Mouse (Mus musculus) kidney, embryonic 16.5 days (tissue): ENCODE measurements around the gene Tmem150b. TPM values are rescaled to one million over a fixed set of nuclear protein-coding genes. Genes with fewer than 3 reads are reported as not detected.
A peak's percentile ranks its signal among the peaks of the same experiment; 100 is the strongest.

Experiments
- ATAC-seq: fragments of 200-750 bp; cut with Nextera tagmentation; 2 replicates; pipeline ENCODE4 v1.8.0; 2017; ENCODE audit warnings: moderate TSS enrichment; ENCODE audit not compliant: low FRiP score, low TSS enrichment
- H3K27ac ChIP-seq: fragments of 300-500 bp; sonication (generic); 2 replicates; pipeline ENCODE4 v1.5.1; 2014; ENCODE audit warnings: low read length
- H3K27me3 ChIP-seq: fragments of 300-500 bp; sonication (generic); 2 replicates; pipeline ENCODE4 v1.6.1; 2014; ENCODE audit warnings: low read length, control low read depth, mixed read lengths; ENCODE audit not compliant: insufficient read depth
- H3K36me3 ChIP-seq: fragments of 300-500 bp; sonication (generic); 2 replicates; pipeline ENCODE4 v1.6.1; 2014; ENCODE audit warnings: low read length, control low read depth, mixed read lengths; ENCODE audit not compliant: insufficient read depth
- H3K4me1 ChIP-seq: fragments of 300-500 bp; sonication (generic); 2 replicates; pipeline ENCODE4 v1.6.1; 2014; ENCODE audit warnings: low read length, control low read depth, mixed read lengths; ENCODE audit not compliant: insufficient read depth
- H3K4me2 ChIP-seq: fragments of 300-500 bp; sonication (generic); replicated peaks from 2 replicates; pipeline ENCODE4 v1.6.1; 2014; ENCODE audit warnings: low read depth, low read length
- H3K4me3 ChIP-seq: fragments of 300-500 bp; sonication (generic); 2 replicates; pipeline ENCODE4 v1.5.1; 2014; ENCODE audit warnings: mild to moderate bottlenecking, low read length
- H3K9ac ChIP-seq: fragments of 300-500 bp; sonication (generic); replicated peaks from 2 replicates; pipeline ENCODE4 v1.6.1; 2014; ENCODE audit warnings: low read length
- H3K9me3 ChIP-seq: fragments of 300-500 bp; sonication (generic); 2 replicates; pipeline ENCODE4 v1.6.1; 2016; ENCODE audit warnings: low read length, control low read depth
- WGBS: fragments of 180-500 bp; shearing (Covaris S2); extraction: QIAGEN DNeasy Blood & Tissue Kit; methylation state at CpG from one replicate; pipeline ENCODE4 v1.1.7; 2014; 5-methylcytosine and 5-hydroxymethylcytosine counted together
- polyA plus RNA-seq: library from polyadenylated mRNA; unstranded; fragments of >200 nt; fragmentation: Nextera tagmentation; extraction: Ambion mirVana; gene quantifications from 2 replicates; pipeline ENCODE4 v1.2.1, GENCODE M21; 2015

Tmem150b gene
- polyA plus RNA-seq, 1 experiment from 2014 or later = 0.07 TPM

DNA sequence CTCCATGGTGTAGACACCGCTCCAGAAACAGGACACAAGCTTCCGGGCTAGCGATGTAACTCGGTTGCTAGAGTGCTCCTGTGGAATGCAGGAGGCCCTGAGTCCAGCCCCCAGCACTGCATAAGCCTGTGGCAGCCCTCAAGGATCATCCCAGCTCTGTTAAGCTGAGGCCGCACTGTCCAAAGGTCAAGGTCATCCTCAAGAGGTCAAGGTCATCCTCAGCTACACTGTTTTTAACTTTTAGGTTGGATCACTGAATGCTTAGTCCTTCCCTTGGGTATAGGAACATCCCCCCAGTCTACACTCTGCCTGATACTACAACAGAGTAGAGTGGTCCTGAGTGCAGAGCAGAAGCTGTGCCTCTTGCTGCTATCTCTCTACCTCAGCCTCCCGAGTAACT, 32.0 kb downstream of the Tmem150b start:
- Histone ChIP-seq H3K36me3 (peaks cover 20% of the 10 kb centered on the region), H3K4me2 (no peak overlapping the region), H3K27me3 (no peaks in the 10 kb centered on the region), H3K4me1 (peaks cover 9% of the 10 kb centered on the region), H3K9ac (no peak overlapping the region), H3K9me3 (no peaks in the 10 kb centered on the region), H3K27ac (no peak overlapping the region), H3K4me3 (no peak overlapping the region)
- WGBS = 89% methylated on average over 6 of the region's 6 CpGs
- ATAC-seq = no peak

DNA sequence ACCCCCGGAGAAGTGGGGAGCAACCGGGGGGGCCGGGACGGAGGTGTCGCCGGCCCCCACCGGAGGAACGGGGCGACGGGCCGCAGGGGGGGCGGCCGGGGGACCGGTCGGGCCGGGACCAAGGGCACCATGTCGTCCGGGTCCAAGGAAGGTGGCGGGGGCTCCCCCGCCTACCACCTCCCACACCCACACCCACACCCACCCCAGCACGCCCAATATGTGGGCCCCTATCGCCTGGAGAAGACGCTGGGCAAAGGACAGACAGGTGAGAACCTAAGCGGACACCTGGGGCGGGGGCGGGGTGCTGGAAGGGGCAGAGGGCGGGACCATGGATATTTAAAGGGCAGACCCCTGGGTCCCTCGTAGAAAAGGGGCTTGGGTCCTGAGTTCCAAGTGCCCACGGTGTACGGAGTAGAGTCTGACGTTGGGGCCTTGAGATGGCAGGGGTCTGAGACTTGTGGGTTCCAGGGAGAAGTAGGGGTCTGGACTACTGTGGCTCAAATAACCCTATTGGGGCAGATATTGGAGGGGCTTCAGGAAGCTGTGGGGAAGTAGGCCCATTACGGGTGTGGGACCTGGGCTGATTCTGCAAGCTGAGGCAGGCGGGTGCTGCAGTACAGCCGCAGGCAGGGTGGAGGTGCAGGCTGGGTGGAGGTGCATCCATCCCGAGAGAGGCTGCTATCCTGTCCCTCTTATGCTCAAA, 33.9 kb downstream of the Tmem150b start:
- peak; percentile 67 for ATAC-seq
- Histone ChIP-seq H3K27me3 (no peaks in the 10 kb centered on the region), H3K4me3 (peak overlapping the region; percentile 77), H3K4me1 (peaks cover 9% of the 10 kb centered on the region), H3K27ac (peak overlapping the region; percentile 85), H3K36me3 (peaks cover 16% of the 10 kb centered on the region), H3K4me2 (peak overlapping the region; percentile 98), H3K9me3 (no peaks in the 10 kb centered on the region), H3K9ac (peak overlapping the region; percentile 100)
- 6% methylated on average over 31 of the region's 35 CpGs for WGBS

GRCm38 (mm10) chr7:4690387-4690786, 34.7 kb downstream of the Tmem150b start, which contains the start of gene Brsk1:
Brsk1 (plus strand) TSS chr7:4690604.
- H3K27me3 ChIP-seq = no peaks in the 10 kb centered on the region
- WGBS = 0% methylated on average over 2 of the region's 18 CpGs
- ATAC-seq = peak; percentile 77
- H3K4me3 ChIP-seq = peak within 1 kb of the TSS; percentile 77
- H3K27ac ChIP-seq = peak within 1 kb of the TSS; percentile 85
- H3K4me1 ChIP-seq = peaks cover 9% of the 10 kb centered on the region
- H3K9me3 ChIP-seq = no peaks in the 10 kb centered on the region
- H3K9ac ChIP-seq = peak within 1 kb of the TSS; percentile 100
- H3K36me3 ChIP-seq = peaks cover 13% of the 10 kb centered on the region
- peak within 1 kb of the TSS; percentile 98 for H3K4me2 ChIP-seq

DNA sequence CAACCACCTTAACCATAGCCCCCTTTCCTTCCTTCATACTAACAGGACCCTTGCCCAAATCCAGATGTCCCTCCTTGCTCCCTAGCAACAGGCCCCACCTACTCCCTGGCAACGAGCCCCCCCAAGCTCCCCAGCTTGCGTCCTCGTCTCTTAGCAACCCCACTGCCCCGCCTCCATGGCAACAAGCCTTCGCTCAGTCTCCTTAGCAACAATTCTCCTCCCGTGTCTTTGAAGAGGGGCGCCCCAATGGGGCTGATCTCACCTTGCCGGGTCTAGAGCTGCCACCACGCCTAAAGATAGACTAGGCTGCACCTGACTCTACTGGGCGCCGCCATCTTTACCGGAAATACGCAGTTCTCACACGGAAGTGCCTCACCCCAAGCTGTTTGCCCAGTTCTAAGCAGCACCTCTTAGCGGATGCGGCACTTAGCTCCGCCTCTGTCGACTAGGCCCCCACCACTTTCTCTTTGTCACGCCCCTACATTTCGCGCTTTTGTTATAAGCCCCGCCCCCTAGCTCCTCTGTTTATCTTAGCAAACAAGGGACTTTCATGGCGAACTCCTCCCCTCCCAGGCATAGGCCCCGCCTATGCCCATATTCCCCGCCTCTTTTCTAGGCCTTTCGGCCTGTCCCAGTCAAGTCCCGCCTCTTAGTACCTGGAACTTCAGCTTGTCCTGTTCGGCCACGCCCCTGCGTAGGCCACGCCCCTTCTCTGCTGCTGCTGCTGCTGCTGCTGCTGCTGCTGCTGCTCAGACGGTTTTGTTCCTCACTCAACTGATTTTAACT, 40.2 kb downstream of the Tmem150b start, which contains the start of gene Hspbp1:
Gene Hspbp1 (minus strand): TSS at position 437 of the 786 bp plus-strand sequence.
- H3K4me3 ChIP-seq = peak within 1 kb of the TSS; percentile 88
- peak within 1 kb of the TSS; percentile 98 for H3K4me2 ChIP-seq
- H3K27me3 ChIP-seq = no peaks in the 10 kb centered on the region
- H3K9me3 ChIP-seq = no peaks in the 10 kb centered on the region
- H3K4me1 ChIP-seq = peaks cover 9% of the 10 kb centered on the region
- H3K36me3 ChIP-seq = peaks cover 11% of the 10 kb centered on the region
- H3K27ac ChIP-seq = peak within 1 kb of the TSS; percentile 63
- WGBS = under 1% methylated on average over 32 of the region's 32 CpGs
- H3K9ac ChIP-seq = peak within 1 kb of the TSS; percentile 77
- ATAC-seq = peak; percentile 99

DNA sequence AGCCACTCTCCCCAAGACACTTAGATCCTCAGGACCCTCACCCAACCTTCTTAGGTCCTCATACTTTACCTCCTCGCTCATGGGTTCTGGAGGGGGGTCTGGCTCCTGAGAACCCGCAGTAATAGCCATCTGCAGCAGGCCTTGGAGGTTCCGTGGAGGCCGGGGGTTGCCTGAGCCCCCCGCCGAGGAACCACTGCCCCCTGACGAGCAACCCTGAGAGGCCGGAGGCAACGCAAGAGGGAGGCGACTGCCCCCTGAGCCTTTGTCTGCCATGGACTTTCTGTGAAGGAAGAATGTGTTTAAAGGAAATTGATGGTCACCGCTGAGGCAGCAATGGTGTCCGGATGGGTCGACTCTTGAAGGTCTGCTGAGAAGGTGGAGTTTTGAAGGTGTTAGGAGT, 40.8 kb downstream of the Tmem150b start:
- peak overlapping the region; percentile 88 for H3K4me3 ChIP-seq
- peak overlapping the region; percentile 98 for H3K4me2 ChIP-seq
- peaks cover 9% of the 10 kb centered on the region for H3K4me1 ChIP-seq
- H3K27me3 ChIP-seq = no peaks in the 10 kb centered on the region
- H3K27ac ChIP-seq = peak overlapping the region; percentile 63; the same call in 1 of the 2 replicates
- peak; percentile 4; the same call in 1 of the 2 replicates for ATAC-seq
- WGBS = 2% methylated on average over 13 of the region's 13 CpGs
- H3K36me3 ChIP-seq = peaks cover 11% of the 10 kb centered on the region
- H3K9me3 ChIP-seq = no peaks in the 10 kb centered on the region
- H3K9ac ChIP-seq = peak overlapping the region; percentile 77

GRCm38 (mm10) chr7:4683307-4683706, 41.7 kb downstream of the Tmem150b start:
- Histone ChIP-seq H3K36me3 (peaks cover 11% of the 10 kb centered on the region), H3K9me3 (no peaks in the 10 kb centered on the region), H3K4me2 (no peak overlapping the region), H3K9ac (no peak overlapping the region), H3K4me1 (peaks cover 9% of the 10 kb centered on the region), H3K27ac (no peak overlapping the region), H3K4me3 (no peak overlapping the region), H3K27me3 (no peaks in the 10 kb centered on the region)
- 81% methylated on average over 5 of the region's 5 CpGs for whole genome bisulfite sequencing
- ATAC-seq = no peak

- no peak overlapping the region for H3K9ac ChIP-seq
- H3K4me1 ChIP-seq = no peaks in the 10 kb centered on the region
- no peak overlapping the region for H3K27ac ChIP-seq
- no peak overlapping the region for H3K4me3 ChIP-seq
- no peak overlapping the region for H3K4me2 ChIP-seq
- H3K9me3 ChIP-seq = no peaks in the 10 kb centered on the region
- no peaks in the 10 kb centered on the region for H3K27me3 ChIP-seq
- ATAC-seq = no peak
- WGBS = 89% methylated on average over 7 of the region's 7 CpGs
- H3K36me3 ChIP-seq = peaks cover 25% of the 10 kb centered on the region
These were observed 49.8 kb downstream of the Tmem150b start for GRCm38 (mm10) chr7:4675200-4675599.

- no peak for ATAC-seq
- Histone ChIP-seq H3K27ac (no peak overlapping the region), H3K27me3 (no peaks in the 10 kb centered on the region), H3K9me3 (no peaks in the 10 kb centered on the region), H3K4me1 (no peaks in the 10 kb centered on the region), H3K4me2 (no peak overlapping the region), H3K4me3 (no peak overlapping the region), H3K36me3 (peaks cover 28% of the 10 kb centered on the region), H3K9ac (no peak overlapping the region)
- 90% methylated on average over 12 of the region's 12 CpGs for WGBS
These were observed 50.8 kb downstream of the Tmem150b start for GRCm38 (mm10) chr7:4674114-4674731.

GRCm38 (mm10) chr7:4671956-4672355, 53.1 kb downstream of the Tmem150b start:
- no peaks in the 10 kb centered on the region for H3K4me1 ChIP-seq
- no peak overlapping the region for H3K4me3 ChIP-seq
- no peaks in the 10 kb centered on the region for H3K9me3 ChIP-seq
- H3K9ac ChIP-seq = no peak overlapping the region
- H3K36me3 ChIP-seq = peaks cover 41% of the 10 kb centered on the region
- ATAC-seq = peak; percentile 78
- H3K27me3 ChIP-seq = no peaks in the 10 kb centered on the region
- H3K4me2 ChIP-seq = no peak overlapping the region
- H3K27ac ChIP-seq = no peak overlapping the region
- 60% methylated on average over 4 of the region's 4 CpGs for WGBS
